Mouse (Mus musculus) cerebellum, adult 2 months (tissue): ENCODE data around the gene Dnajc10. TPM values are rescaled to one million over a fixed set of nuclear protein-coding genes. Genes with fewer than 3 reads are reported as not detected.

ENCODE experiments used
- DNase-seq, 2 experiments: peaks; one replicate each; pipeline ENCODE4 v3.0.0; 2021
- H3K27ac ChIP-seq: fragments of 200-500 bp; 2 replicates; pipeline ENCODE4 v1.5.1; 2012; ENCODE audit warnings: low read length, control low read depth, inconsistent platforms; ENCODE audit not compliant: insufficient read depth
- H3K27me3 ChIP-seq: fragments of 200-500 bp; 2 replicates; pipeline ENCODE4 v1.6.1; 2012; ENCODE audit warnings: inconsistent platforms, mild to moderate bottlenecking, low read length, moderate library complexity; ENCODE audit not compliant: control insufficient read depth, insufficient read depth
- H3K4me1 ChIP-seq: fragments of 200-500 bp; 2 replicates; pipeline ENCODE4 v1.6.1; 2011; ENCODE audit warnings: low read length; ENCODE audit not compliant: control insufficient read depth, insufficient read depth
- H3K4me3 ChIP-seq: fragments of 200-500 bp; replicated peaks from 2 replicates; pipeline ENCODE3; 2011; ENCODE audit warnings: mild to moderate bottlenecking, low read depth, low read length, control low read depth; ENCODE audit not compliant: insufficient read depth
- CTCF ChIP-seq: fragments of 200-500 bp; IDR thresholded peaks from 2 replicates; pipeline ENCODE4 v1.5.1; 2011; ENCODE audit warnings: low read depth, mild to moderate bottlenecking, control low read depth, low read length, moderate library complexity, borderline replicate concordance; ENCODE audit not compliant: insufficient read depth
- POLR2A ChIP-seq: fragments of 200-500 bp; IDR thresholded peaks from 2 replicates; pipeline ENCODE4 v1.6.1; 2011; ENCODE audit warnings: low read length, control low read depth, borderline replicate concordance; ENCODE audit not compliant: insufficient read depth
- WGBS: fragments of 180-500 bp; shearing (Covaris S2); methylation state at CpG from one replicate; pipeline ENCODE4 v1.1.7; 2018; 5-methylcytosine and 5-hydroxymethylcytosine counted together
- polyA plus RNA-seq: library from polyadenylated mRNA; depleted of rRNA; stranded (reverse); fragments of >200 nt; gene quantifications from 2 replicates; pipeline ENCODE4 v1.2.3, GENCODE M21; 2012

Gene Dnajc10
- polyA plus RNA-seq, 1 experiment: 40.2 TPM

DNA sequence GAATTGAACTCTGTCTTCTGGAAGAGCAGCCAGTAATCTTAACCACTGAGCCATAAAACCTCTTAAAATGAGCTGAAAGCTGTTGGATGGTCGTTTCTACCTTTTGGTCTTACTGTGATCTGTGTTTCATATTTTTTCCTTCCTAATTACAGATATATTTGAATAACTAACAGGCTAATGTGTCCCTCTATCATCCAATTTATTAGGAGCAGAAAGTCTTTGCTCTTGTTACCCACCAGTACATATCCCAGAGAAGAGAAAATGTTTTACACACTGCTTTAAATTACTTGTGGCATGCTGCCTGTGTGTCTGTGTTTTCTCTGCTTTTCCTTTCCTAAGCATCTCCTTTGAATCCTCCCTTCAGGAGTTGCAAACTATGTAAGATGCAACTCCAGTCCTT is 1.1 kb upstream of the Dnajc10 start:
- Histone ChIP-seq H3K4me3 (no peak overlapping the region), H3K4me1 (no peaks in the 10 kb centered on the region), H3K27ac (no peak overlapping the region), H3K27me3 (no peaks in the 10 kb centered on the region)
- TF ChIP-seq CTCF: no peak
- TF ChIP-seq POLR2A: no peak
- no peak for DNase-seq
- WGBS: 42% methylated on average over 1 of the region's 1 CpGs

DNA sequence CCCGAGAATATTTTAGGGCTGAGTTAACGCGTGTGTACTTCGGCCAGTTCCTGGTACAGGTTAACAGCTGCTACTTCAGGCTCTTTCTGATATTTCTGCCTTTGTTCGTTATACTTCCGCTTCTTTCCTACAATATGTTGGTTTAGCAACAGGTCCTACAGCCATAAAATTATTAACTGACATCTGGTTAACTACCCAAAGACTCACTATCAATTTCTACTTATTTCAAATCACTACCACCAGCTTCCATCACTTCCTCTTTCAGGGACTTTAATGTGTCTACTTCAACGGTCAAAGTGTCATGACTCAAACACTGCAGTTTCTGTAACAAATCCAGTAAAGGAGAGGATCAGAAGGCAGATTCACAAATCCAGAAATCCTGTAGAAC is 418 bp upstream of the Dnajc10 start:
- 11% methylated on average over 7 of the region's 7 CpGs for WGBS
- no peak overlapping the region for H3K27ac ChIP-seq
- TF ChIP-seq CTCF: no peak
- no peak for TF ChIP-seq POLR2A
- no peaks in the 10 kb centered on the region for H3K27me3 ChIP-seq
- H3K4me1 ChIP-seq: no peaks in the 10 kb centered on the region
- peak overlapping the region; percentile 60 for H3K4me3 ChIP-seq
- DNase-seq: no peak

DNA sequence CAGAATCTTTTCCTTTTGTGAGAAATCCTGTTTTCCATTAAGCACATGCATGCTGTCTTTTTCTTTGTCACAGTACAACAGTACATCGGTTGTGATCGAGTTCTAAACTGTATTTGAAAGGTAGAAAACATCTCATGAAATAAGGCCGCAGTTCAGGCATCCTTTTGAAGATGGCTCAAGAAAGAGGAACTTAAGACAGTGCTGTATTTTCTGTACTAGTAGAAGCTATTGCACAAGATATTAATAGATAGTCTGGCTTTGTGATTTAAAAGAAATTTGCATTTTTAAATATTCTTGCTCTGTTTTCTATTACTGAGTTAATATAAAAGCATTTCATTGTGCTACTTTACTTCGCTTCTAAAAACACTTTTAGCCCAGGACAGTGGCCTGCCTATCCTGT is 7.6 kb downstream of the Dnajc10 start:
- no peaks in the 10 kb centered on the region for H3K27me3 ChIP-seq
- DNase-seq: no peak
- H3K4me1 ChIP-seq: no peaks in the 10 kb centered on the region
- TF ChIP-seq POLR2A: no peak
- TF ChIP-seq CTCF: no peak
- H3K27ac ChIP-seq: no peak overlapping the region
- WGBS: 95% methylated on average over 4 of the region's 4 CpGs
- no peak overlapping the region for H3K4me3 ChIP-seq

DNA sequence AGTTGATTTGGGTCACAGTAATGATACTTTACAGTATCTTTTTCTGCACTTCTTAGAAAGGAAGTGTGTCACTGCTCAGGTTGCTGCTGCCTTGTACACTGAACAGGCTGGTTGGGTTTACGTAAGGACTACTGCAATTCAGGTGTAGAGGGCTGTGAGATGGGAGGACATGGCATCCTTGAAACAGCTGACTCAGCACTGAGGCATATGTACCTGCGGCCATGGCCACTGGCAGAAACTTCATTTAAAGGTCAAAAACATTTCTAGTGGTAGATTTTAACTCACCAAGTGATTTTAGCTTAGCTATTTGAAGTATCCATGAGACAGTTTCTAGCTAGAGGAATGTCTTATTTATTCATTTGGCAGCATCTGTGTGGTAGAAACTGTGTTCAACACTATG is 10.5 kb downstream of the Dnajc10 start:
- Histone ChIP-seq H3K4me3 (no peak overlapping the region), H3K27ac (no peak overlapping the region), H3K4me1 (no peaks in the 10 kb centered on the region), H3K27me3 (no peaks in the 10 kb centered on the region)
- no peak for DNase-seq
- WGBS: 94% methylated on average over 2 of the region's 2 CpGs
- TF ChIP-seq CTCF: no peak
- no peak for TF ChIP-seq POLR2A

DNA sequence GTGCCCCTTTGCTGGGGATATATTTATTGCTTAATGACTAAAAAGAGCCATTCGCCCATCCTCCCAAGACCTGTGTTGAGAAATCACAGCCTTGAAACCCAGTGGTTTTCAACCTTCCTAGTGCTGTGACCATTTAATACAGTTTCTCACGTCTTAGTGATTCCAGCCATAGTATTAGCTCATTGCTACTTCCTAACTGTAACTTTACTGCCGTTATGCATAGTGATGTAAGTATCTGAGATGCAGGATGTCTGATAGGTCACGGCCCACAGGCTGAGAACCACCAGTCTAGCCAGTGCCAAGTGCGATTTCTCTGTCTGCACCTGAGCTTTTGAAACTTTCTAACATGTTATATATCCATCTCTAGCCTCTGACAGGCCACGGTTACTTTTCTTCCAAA is 12.0 kb downstream of the Dnajc10 start:
- H3K27ac ChIP-seq: no peak overlapping the region
- H3K4me1 ChIP-seq: no peaks in the 10 kb centered on the region
- DNase-seq: no peak
- no peak overlapping the region for H3K4me3 ChIP-seq
- WGBS: 93% methylated on average over 6 of the region's 6 CpGs
- no peaks in the 10 kb centered on the region for H3K27me3 ChIP-seq
- TF ChIP-seq POLR2A (no peak), CTCF (no peak)

DNA sequence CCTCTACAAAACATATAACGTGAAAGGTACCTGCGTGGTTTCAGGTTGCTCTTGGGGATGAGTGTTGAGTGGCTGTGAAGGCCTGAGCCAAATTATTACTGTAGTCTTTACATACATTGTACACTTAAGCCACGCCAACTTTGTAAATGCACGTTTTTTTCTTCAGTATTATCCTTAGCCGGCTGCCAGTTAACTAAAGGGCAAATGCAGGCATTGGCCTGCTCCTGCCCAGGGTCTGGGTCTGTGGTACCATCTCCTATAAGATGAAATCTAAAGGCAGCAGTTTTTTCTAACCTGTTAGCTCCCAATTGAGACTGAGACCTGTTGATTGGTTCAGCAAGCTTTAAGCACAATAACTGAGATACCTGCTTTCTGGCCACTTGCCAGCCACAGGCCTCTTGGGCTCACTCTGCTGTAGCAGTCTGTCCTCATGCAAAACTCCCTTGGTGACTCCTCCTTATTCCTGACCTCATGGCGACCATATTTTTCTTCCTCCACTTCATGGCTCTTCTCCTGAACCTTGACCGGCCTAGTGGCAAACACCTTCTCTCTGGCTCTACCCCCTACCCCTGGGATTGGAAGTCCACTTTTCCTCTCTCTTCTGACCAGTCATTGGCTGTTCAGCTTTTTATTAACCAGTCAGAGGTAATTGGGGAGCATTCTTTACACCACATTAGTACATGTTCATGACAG is 13.8 kb downstream of the Dnajc10 start:
- no peak for DNase-seq
- Histone ChIP-seq H3K27ac (no peak overlapping the region), H3K27me3 (no peaks in the 10 kb centered on the region), H3K4me1 (no peaks in the 10 kb centered on the region), H3K4me3 (no peak overlapping the region)
- WGBS: 93% methylated on average over 7 of the region's 7 CpGs
- TF ChIP-seq POLR2A (no peak), CTCF (no peak)

DNA sequence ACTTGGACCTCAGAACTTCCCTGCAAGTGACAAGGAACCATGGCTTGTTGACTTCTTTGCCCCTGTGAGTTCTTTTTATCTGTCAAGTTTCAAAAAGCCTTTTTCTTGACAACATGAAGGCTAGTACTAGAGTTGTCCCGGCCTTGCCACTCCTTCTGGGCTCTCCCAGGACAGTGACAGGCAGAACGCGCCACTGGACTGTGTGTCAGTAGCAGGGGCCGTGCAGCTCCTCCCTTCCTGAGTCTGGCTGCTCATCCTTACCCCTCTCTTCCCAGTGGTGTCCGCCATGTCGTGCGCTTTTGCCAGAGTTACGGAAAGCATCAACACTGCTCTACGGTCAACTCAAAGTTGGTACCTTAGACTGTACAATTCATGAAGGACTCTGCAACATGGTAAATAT is 25.3 kb downstream of the Dnajc10 start:
- no peaks in the 10 kb centered on the region for H3K27me3 ChIP-seq
- DNase-seq: no peak
- no peak overlapping the region for H3K27ac ChIP-seq
- TF ChIP-seq POLR2A (no peak), CTCF (no peak)
- 93% methylated on average over 9 of the region's 9 CpGs for WGBS
- no peak overlapping the region for H3K4me3 ChIP-seq
- H3K4me1 ChIP-seq: no peaks in the 10 kb centered on the region

DNA sequence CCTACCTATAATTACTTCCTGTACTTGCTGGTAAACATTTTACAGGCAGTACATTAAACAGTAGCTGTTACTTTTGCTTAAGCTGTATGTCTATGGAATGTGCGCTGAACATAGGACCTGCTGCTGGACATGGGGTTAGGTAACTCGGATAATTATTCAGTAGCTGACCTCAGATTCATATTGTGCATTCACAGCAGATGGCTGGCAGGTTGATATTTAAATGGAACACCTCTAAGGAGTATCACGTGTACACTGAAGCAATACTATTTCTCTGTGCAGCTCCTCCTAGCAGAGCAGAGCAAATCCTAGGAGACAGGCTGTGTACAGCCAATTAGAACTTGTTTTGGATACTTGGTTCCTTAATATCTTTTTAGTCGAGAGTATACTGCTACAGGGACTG is 39.3 kb downstream of the Dnajc10 start:
- no peak overlapping the region for H3K27ac ChIP-seq

More for the DNA sequence above, 39.3 kb downstream of the Dnajc10 start:
- Histone ChIP-seq H3K4me1 (no peaks in the 10 kb centered on the region), H3K4me3 (no peak overlapping the region), H3K27me3 (no peaks in the 10 kb centered on the region)
- TF ChIP-seq CTCF (no peak), POLR2A (no peak)
- DNase-seq: no peak
- WGBS: 85% methylated on average over 4 of the region's 4 CpGs
